Mouse (Mus musculus) spleen, adult 2 months (tissue): Measurements from ENCODE around the gene Vsig8. TPM values are rescaled to one million over a fixed set of nuclear protein-coding genes. Genes with fewer than 3 reads are reported as not detected.

Experiments used
- DNase-seq, 2 experiments: peaks; one replicate each; pipeline versions ENCODE4 v3.0.0 to v3.0.0-alpha.2; 2012 to 2021; ENCODE audit warnings: low spot score in 2 of 2, low read depth in 1 of 2
- H3K27ac ChIP-seq: fragments of 200-500 bp; 2 replicates; pipeline ENCODE4 v1.5.1; 2012; ENCODE audit warnings: low read length, inconsistent platforms; ENCODE audit not compliant: insufficient read depth
- H3K27me3 ChIP-seq: fragments of 200-500 bp; 2 replicates; pipeline ENCODE4 v1.6.1; 2012; ENCODE audit warnings: mild to moderate bottlenecking, moderate library complexity, low read length, inconsistent platforms; ENCODE audit not compliant: control insufficient read depth, insufficient read depth
- H3K36me3 ChIP-seq: fragments of 200-500 bp; 2 replicates; pipeline ENCODE4 v1.6.1; 2012; ENCODE audit warnings: mild to moderate bottlenecking, low read length, inconsistent platforms; ENCODE audit not compliant: control insufficient read depth, insufficient read depth
- H3K4me1 ChIP-seq: fragments of 200-500 bp; 2 replicates; pipeline ENCODE4 v1.6.1; 2011; ENCODE audit warnings: inconsistent platforms; ENCODE audit not compliant: control insufficient read depth, insufficient read depth, insufficient read length
- H3K4me3 ChIP-seq: fragments of 200-500 bp; 2 replicates; pipeline ENCODE4 v1.5.1; 2011; ENCODE audit warnings: mild to moderate bottlenecking, inconsistent platforms; ENCODE audit not compliant: insufficient read depth, insufficient read length; ENCODE audit errors: extremely low read depth
- CTCF ChIP-seq: fragments of 200-500 bp; IDR thresholded peaks from 2 replicates; pipeline ENCODE4 v1.5.1; 2011; ENCODE audit warnings: mild to moderate bottlenecking, inconsistent platforms; ENCODE audit not compliant: insufficient read depth, insufficient read length, insufficient replicate concordance; ENCODE audit errors: extremely low read depth
- POLR2A ChIP-seq: fragments of 200-500 bp; IDR thresholded peaks from 2 replicates; pipeline ENCODE4 v1.6.1; 2011; ENCODE audit warnings: low read depth, low read length, inconsistent platforms
- WGBS: fragments of 180-500 bp; shearing (Covaris S2); methylation state at CpG from one replicate; pipeline ENCODE4 v1.1.7; 2018; 5-methylcytosine and 5-hydroxymethylcytosine counted together
- polyA plus RNA-seq: library from polyadenylated mRNA; depleted of rRNA; stranded (reverse); fragments of >200 nt; gene quantifications from 2 replicates; pipeline ENCODE4 v1.2.3, GENCODE M21; 2012

Gene Vsig8
- polyA plus RNA-seq, 1 experiment, result 0.09 TPM

GRCm38 (mm10) chr1:172546062-172546461 lies 9.7 kb upstream of the Vsig8 start:
- TF ChIP-seq POLR2A, result no peak
- no peak for TF ChIP-seq CTCF

GRCm38 (mm10) chr1:172548501-172548900 lies 7.2 kb upstream of the Vsig8 start:
- Histone ChIP-seq H3K27me3 (no peaks in the 10 kb centered on the region), H3K36me3 (no peaks in the 10 kb centered on the region), H3K4me1 (peaks cover 13% of the 10 kb centered on the region; the same call in 1 of the 2 replicates), H3K4me3 (peak overlapping the region; percentile 43; the same call in 1 of the 2 replicates), H3K27ac (peak overlapping the region; percentile 75)
- DNase-seq, result peak in 1 of 2 experiments; percentile 48
- TF ChIP-seq POLR2A (no peak), CTCF (no peak)
- WGBS, result 13% methylated on average over 7 of the region's 7 CpGs

More at GRCm38 (mm10) chr1:172546062-172546461, 9.7 kb upstream of the Vsig8 start:
- DNase-seq, result no peak
- Histone ChIP-seq H3K36me3 (no peaks in the 10 kb centered on the region), H3K4me3 (no peak overlapping the region), H3K27ac (no peak overlapping the region), H3K27me3 (no peaks in the 10 kb centered on the region), H3K4me1 (peaks cover 13% of the 10 kb centered on the region; the same call in 1 of the 2 replicates)
- WGBS, result 93% methylated on average over 4 of the region's 4 CpGs

- no peaks in the 10 kb centered on the region for H3K36me3 ChIP-seq
- no peak for TF ChIP-seq POLR2A
- no peak for TF ChIP-seq CTCF
- DNase-seq, result no peak
- WGBS, result 10% methylated on average over 2 of the region's 2 CpGs
- H3K27ac ChIP-seq, result 0 out of 2 replicates have a peak overlapping the region, but pooled peaks have one; percentile 49
- H3K4me1 ChIP-seq, result peaks cover 13% of the 10 kb centered on the region; the same call in 1 of the 2 replicates
- H3K27me3 ChIP-seq, result no peaks in the 10 kb centered on the region
- H3K4me3 ChIP-seq, result peak overlapping the region; percentile 77
Observed at GRCm38 (mm10) chr1:172549314-172549713, 6.4 kb upstream of the Vsig8 start.

- no peak for TF ChIP-seq POLR2A
- TF ChIP-seq CTCF, result no peak
- H3K4me3 ChIP-seq, result peak overlapping the region; percentile 77
- H3K36me3 ChIP-seq, result no peaks in the 10 kb centered on the region
- H3K4me1 ChIP-seq, result peaks cover 13% of the 10 kb centered on the region; the same call in 1 of the 2 replicates
- WGBS, result 11% methylated on average over 8 of the region's 8 CpGs
- H3K27me3 ChIP-seq, result no peaks in the 10 kb centered on the region
- H3K27ac ChIP-seq, result peak overlapping the region; percentile 49
- no peak for DNase-seq
Observed at GRCm38 (mm10) chr1:172549717-172550116, 6.0 kb upstream of the Vsig8 start.

- Histone ChIP-seq H3K27ac (peak overlapping the region; percentile 49), H3K27me3 (no peaks in the 10 kb centered on the region)
- no peak; the same call in 1 of the 2 replicates for TF ChIP-seq POLR2A
- TF ChIP-seq CTCF, result no peak
Observed at GRCm38 (mm10) chr1:172550551-172550951, 5.2 kb upstream of the Vsig8 start.

GRCm38 (mm10) chr1:172551009-172551408 lies 4.7 kb upstream of the Vsig8 start:
- H3K4me3 ChIP-seq, result peak overlapping the region; percentile 77; the same call in 1 of the 2 replicates
- WGBS, result 34% methylated on average over 7 of the region's 7 CpGs
- peaks cover 13% of the 10 kb centered on the region; the same call in 1 of the 2 replicates for H3K4me1 ChIP-seq
- TF ChIP-seq POLR2A (no peak), CTCF (no peak)
- H3K27me3 ChIP-seq, result no peaks in the 10 kb centered on the region
- DNase-seq, result no peak
- no peaks in the 10 kb centered on the region for H3K36me3 ChIP-seq
- H3K27ac ChIP-seq, result peak overlapping the region; percentile 21; the same call in 1 of the 2 replicates

More at GRCm38 (mm10) chr1:172550551-172550951, 5.2 kb upstream of the Vsig8 start:
- peak overlapping the region; percentile 77 for H3K4me3 ChIP-seq
- H3K4me1 ChIP-seq, result peaks cover 13% of the 10 kb centered on the region; the same call in 1 of the 2 replicates
- peak; percentile 67 to 73 for DNase-seq
- H3K36me3 ChIP-seq, result no peaks in the 10 kb centered on the region
- WGBS, result 1% methylated on average over 8 of the region's 8 CpGs

- no peaks in the 10 kb centered on the region for H3K36me3 ChIP-seq
- H3K27ac ChIP-seq, result no peak overlapping the region
- H3K27me3 ChIP-seq, result no peaks in the 10 kb centered on the region
- TF ChIP-seq CTCF (no peak), POLR2A (no peak)
- DNase-seq, result no peak
- 82% methylated on average over 1 of the region's 1 CpGs for WGBS
- no peak overlapping the region for H3K4me3 ChIP-seq
- H3K4me1 ChIP-seq, result peaks cover 13% of the 10 kb centered on the region; the same call in 1 of the 2 replicates
Observed at GRCm38 (mm10) chr1:172552623-172553022, 3.1 kb upstream of the Vsig8 start.
